Mouse (Mus musculus) left cerebral cortex, adult 18-20 months (tissue): ENCODE results near the gene Ptpn12. TPM values are rescaled to one million over a fixed set of nuclear protein-coding genes. Genes with fewer than 3 reads are reported as not detected.
"Not testable (repeated sequence)": the region's sequence is repeated elsewhere in the genome, so short reads cannot be mapped to it uniquely, and the experiment has no call there.

ENCODE experiments used
- DNase-seq, 2 experiments: peaks; one replicate each; pipeline ENCODE4 v3.0.0; 2021 to 2022; ENCODE audit warnings: low spot score in 2 of 2, mixed read lengths in 1 of 2
- total RNA-seq, 2 experiments: library from RNA; stranded (reverse); gene quantifications; 2 replicates each; pipeline ENCODE4 v1.2.3; 2021

Gene Ptpn12
- total RNA-seq, 2 experiments from 2014 or later, result 37.8 to 41.5 TPM

- no peak for DNase-seq
Observed at GRCm38 (mm10) chr5:20952337-20952925, 103.3 kb downstream of the Ptpn12 start.

GRCm38 (mm10) chr5:20951666-20952281 is 103.9 kb downstream of the Ptpn12 start:
- DNase-seq, result peak; percentile 93 to 96

- DNase-seq, result peak; percentile 56 to 72
Observed at GRCm38 (mm10) chr5:20950855-20951650, 104.7 kb downstream of the Ptpn12 start.

- no peak for DNase-seq
Observed at GRCm38 (mm10) chr5:20950516-20950854, 105.2 kb downstream of the Ptpn12 start.

- no peak for DNase-seq
Observed at GRCm38 (mm10) chr5:20950093-20950492, 105.6 kb downstream of the Ptpn12 start.

- DNase-seq, result no peak
Observed at GRCm38 (mm10) chr5:20946906-20947305, 108.8 kb downstream of the Ptpn12 start.

GRCm38 (mm10) chr5:20944961-20945748 is 110.6 kb downstream of the Ptpn12 start:
- no peak for DNase-seq

- not testable (repeated sequence) for DNase-seq
Observed at GRCm38 (mm10) chr5:20943791-20944190, 111.9 kb downstream of the Ptpn12 start.

GRCm38 (mm10) chr5:20942523-20942922 is 113.2 kb downstream of the Ptpn12 start:
- DNase-seq, result no peak

- no peak for DNase-seq
Observed at GRCm38 (mm10) chr5:20941205-20941604, 114.5 kb downstream of the Ptpn12 start.

- DNase-seq, result no peak
Observed at GRCm38 (mm10) chr5:20940696-20941095, 115.0 kb downstream of the Ptpn12 start.

- DNase-seq, result no peak
Observed at GRCm38 (mm10) chr5:20940040-20940571, 115.6 kb downstream of the Ptpn12 start.

- peak in 1 of 2 experiments; percentile 20 for DNase-seq
Observed at GRCm38 (mm10) chr5:20938523-20938922, 117.2 kb downstream of the Ptpn12 start.

Other genes starting within 250 kb of the Ptpn12 start
- 10 to 100 TPM; 16.1 to 16.5 TPM for gene Phtf2, start 173.8 kb downstream of the Ptpn12 start, total RNA-seq
- gene Tmem60, start 173.7 kb downstream of the Ptpn12 start, total RNA-seq, result 10 to 100 TPM; 23.9 to 25.9 TPM
- 10 to 100 TPM; 19.1 to 21.2 TPM for gene Rsbn1l, start 99.5 kb downstream of the Ptpn12 start, total RNA-seq
- gene Gsap, start 130.3 kb upstream of the Ptpn12 start, total RNA-seq, result 1 to 10 TPM; 4.4 to 5.1 TPM